Mouse (Mus musculus) liver, embryonic 15.5 days (tissue): ENCODE data around the gene Fbxl13. TPM values are rescaled to one million over a fixed set of nuclear protein-coding genes. Genes with fewer than 3 reads are reported as not detected.

Source experiments
- ATAC-seq: fragments of 200-750 bp; cut with Nextera tagmentation; 2 replicates; pipeline ENCODE4 v1.8.0; 2017; ENCODE audit warnings: moderate number of reproducible peaks, mild to moderate bottlenecking, moderate library complexity; ENCODE audit not compliant: insufficient read depth
- H3K27ac ChIP-seq: fragments of 300-500 bp; sonication (generic); replicated peaks from 2 replicates; pipeline ENCODE4 v1.5.1; 2015; ENCODE audit warnings: mild to moderate bottlenecking, inconsistent platforms
- H3K27me3 ChIP-seq: fragments of 300-500 bp; sonication (generic); 2 replicates; pipeline ENCODE4 v1.6.1; 2015; ENCODE audit warnings: mild to moderate bottlenecking, inconsistent platforms
- H3K36me3 ChIP-seq: fragments of 300-500 bp; sonication (generic); replicated peaks from 2 replicates; pipeline ENCODE4 v1.6.1; 2015; ENCODE audit warnings: moderate library complexity, mild to moderate bottlenecking, inconsistent platforms
- H3K4me1 ChIP-seq: fragments of 300-500 bp; sonication (generic); replicated peaks from 2 replicates; pipeline ENCODE4 v1.6.1; 2015; ENCODE audit warnings: inconsistent platforms
- H3K4me2 ChIP-seq: fragments of 300-500 bp; sonication (generic); 2 replicates; pipeline ENCODE4 v1.6.1; 2015; ENCODE audit warnings: moderate library complexity, mild to moderate bottlenecking, inconsistent platforms
- H3K4me3 ChIP-seq: fragments of 300-500 bp; sonication (generic); replicated peaks from 2 replicates; pipeline ENCODE4 v1.5.1; 2015; ENCODE audit warnings: mild to moderate bottlenecking, inconsistent platforms
- H3K9ac ChIP-seq: fragments of 300-500 bp; sonication (generic); 2 replicates; pipeline ENCODE4 v1.6.1; 2015; ENCODE audit warnings: moderate library complexity, mild to moderate bottlenecking, inconsistent platforms
- H3K9me3 ChIP-seq: fragments of 300-500 bp; sonication (generic); replicated peaks from 2 replicates; pipeline ENCODE4 v1.6.1; 2016; ENCODE audit warnings: inconsistent platforms
- WGBS: fragments of 180-500 bp; shearing (Covaris S2); methylation state at CpG from one replicate; pipeline ENCODE4 v1.1.7; 2015; ENCODE audit warnings: mixed read lengths; ENCODE audit not compliant: insufficient replicate concordance; 5-methylcytosine and 5-hydroxymethylcytosine counted together
- polyA plus RNA-seq: library from polyadenylated mRNA; unstranded; fragments of >200 nt; fragmentation: Nextera tagmentation; extraction: Ambion mirVana; gene quantifications from 2 replicates; pipeline ENCODE4 v1.2.1, GENCODE M21; 2015

Gene Fbxl13
- polyA plus RNA-seq = 0.08 and 0.16 TPM in 2 replicates

DNA sequence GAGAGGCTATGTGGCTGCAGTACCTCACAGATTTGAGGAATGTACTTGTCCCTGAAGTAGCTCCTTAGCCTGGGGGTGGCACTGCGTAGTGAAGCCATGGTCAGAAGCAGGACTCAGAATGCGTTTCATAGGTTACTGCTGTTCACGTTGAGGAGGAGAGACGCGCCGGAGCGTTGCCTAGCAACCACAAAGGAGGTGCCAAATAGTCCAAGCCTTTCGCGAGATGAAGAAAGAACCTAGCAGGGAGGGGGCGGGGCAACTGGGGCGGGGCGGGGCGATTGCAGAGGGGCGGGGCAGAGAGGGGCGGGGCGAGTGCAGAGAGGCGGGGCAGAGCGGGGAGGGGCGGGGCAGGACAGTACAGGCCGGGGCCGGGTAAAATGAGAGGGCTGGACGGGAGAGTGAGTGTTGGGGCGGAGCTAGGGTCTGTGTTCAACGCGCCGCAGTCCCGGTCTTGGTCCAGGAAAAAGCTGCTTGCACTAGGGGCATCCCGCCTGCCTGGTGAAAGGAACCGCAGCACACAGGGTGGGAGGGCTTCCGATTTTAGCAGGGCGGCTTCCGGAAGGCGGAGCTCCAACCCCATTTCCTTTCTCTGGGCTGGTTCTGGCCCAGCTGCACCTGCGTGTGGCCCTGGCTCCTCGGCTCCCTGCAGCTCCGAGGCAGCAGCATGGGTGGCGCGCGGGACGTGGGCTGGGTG is at the start of gene Fbxl13, which contains the start of gene Armc10:
TSS of gene Fbxl13 (minus strand) at position 196 of the 694 bp plus-strand sequence.
TSS of gene Armc10 (plus strand) at position 375 of the 694 bp plus-strand sequence.
- H3K4me2 ChIP-seq = peak within 1 kb of the TSS; percentile 97
- H3K36me3 ChIP-seq = peaks cover 20% of the 10 kb centered on the region
- H3K4me3 ChIP-seq = peak within 1 kb of the TSS; percentile 73
- 1% methylated on average over 39 of the region's 40 CpGs for WGBS
- ATAC-seq = peak; percentile 96
- peak within 1 kb of the TSS; percentile 73 for H3K9ac ChIP-seq
- peak within 1 kb of the TSS; percentile 81 for H3K27ac ChIP-seq
- peaks cover 29% of the 10 kb centered on the region for H3K27me3 ChIP-seq
- H3K4me1 ChIP-seq = peaks cover 24% of the 10 kb centered on the region
- no peaks in the 10 kb centered on the region for H3K9me3 ChIP-seq

DNA sequence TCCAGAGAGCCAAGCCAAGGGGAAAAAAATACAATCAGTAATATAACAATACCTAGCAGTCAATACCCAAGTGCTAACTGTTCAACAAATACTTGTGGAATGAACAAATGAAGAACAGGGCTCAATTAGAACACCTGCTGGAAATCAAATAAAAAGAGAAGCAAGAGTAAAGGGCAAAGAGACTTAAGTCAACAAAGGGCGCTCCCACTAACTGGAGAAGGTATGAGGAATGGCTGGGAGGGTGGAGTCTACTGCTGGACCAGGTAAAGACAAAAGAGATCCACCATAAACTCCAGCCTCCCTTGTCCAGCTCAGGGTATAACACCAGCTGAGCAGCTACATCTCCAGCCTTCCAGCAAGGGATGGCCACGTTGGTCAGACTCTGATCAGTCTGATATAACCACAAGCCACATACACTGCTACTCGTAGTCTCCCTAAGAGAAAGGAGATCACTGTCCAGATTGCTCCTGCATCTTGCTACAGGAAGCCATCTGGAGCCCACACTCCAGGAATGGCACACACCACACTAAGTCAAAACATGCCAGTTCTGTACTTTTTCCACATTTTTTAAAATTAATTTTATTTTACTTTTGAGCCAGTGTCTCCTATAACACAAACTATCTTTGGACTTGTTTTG is 49.5 kb upstream of the Fbxl13 start:
- Histone ChIP-seq H3K27ac (no peak overlapping the region), H3K36me3 (no peaks in the 10 kb centered on the region), H3K9ac (no peak overlapping the region), H3K4me1 (no peaks in the 10 kb centered on the region), H3K4me2 (no peak overlapping the region), H3K9me3 (no peaks in the 10 kb centered on the region), H3K27me3 (no peaks in the 10 kb centered on the region), H3K4me3 (no peak overlapping the region)
- ATAC-seq = no peak
- WGBS = 38% methylated on average over 3 of the region's 3 CpGs

DNA sequence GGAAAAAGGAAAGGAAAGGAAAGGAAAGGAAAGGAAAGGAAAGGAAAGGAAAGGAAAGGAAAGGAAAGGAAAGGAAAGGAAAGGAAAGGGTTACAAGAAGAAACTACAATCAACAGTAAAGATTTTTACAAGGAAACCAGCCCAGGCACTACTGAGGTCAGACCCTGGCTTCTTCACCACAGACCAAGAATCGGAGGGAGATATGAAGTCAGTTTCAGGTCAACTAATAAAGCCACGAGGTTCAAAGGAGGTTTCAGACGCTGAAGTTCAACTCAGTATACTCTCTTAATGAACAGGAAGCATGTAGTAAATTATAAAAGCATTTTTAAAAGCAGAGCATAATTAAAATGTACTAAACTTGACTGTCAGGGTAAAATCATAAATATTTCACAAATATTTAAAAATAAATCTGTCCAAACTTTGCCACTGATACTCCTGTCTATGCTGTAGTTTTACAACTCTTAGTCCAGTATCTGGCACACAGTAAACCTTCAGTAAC is 48.0 kb upstream of the Fbxl13 start:
- H3K9me3 ChIP-seq = no peaks in the 10 kb centered on the region
- 36% methylated on average over 3 of the region's 3 CpGs for WGBS
- no peak overlapping the region for H3K4me3 ChIP-seq
- no peak overlapping the region for H3K9ac ChIP-seq
- no peak overlapping the region for H3K4me2 ChIP-seq
- H3K36me3 ChIP-seq = no peaks in the 10 kb centered on the region
- no peaks in the 10 kb centered on the region for H3K4me1 ChIP-seq
- H3K27me3 ChIP-seq = no peaks in the 10 kb centered on the region
- H3K27ac ChIP-seq = no peak overlapping the region
- no peak for ATAC-seq

DNA sequence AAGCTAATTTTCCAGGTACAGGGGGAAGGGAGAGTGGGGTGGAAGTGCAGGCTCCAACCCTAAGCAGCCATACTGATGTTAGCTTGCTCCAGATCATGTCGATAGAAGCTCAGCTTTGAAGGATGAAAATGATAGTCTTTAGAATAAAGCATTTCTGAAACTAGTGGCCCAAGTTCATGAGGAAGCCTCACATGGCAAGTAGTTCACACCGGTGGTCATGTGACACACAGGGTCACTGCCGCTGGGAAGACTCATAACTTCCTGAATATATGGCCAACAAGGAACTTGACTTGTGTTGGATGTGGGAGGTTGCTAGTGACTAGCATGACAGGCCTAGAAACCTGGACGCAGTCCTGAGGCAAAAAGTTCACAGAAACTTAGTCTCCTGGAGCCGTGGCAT is 46.8 kb upstream of the Fbxl13 start:
- no peaks in the 10 kb centered on the region for H3K36me3 ChIP-seq
- H3K4me2 ChIP-seq = no peak overlapping the region
- no peak for ATAC-seq
- H3K9ac ChIP-seq = no peak overlapping the region
- WGBS = 75% methylated on average over 5 of the region's 5 CpGs
- no peaks in the 10 kb centered on the region for H3K9me3 ChIP-seq
- H3K27me3 ChIP-seq = no peaks in the 10 kb centered on the region
- H3K27ac ChIP-seq = no peak overlapping the region
- H3K4me3 ChIP-seq = no peak overlapping the region
- H3K4me1 ChIP-seq = no peaks in the 10 kb centered on the region

DNA sequence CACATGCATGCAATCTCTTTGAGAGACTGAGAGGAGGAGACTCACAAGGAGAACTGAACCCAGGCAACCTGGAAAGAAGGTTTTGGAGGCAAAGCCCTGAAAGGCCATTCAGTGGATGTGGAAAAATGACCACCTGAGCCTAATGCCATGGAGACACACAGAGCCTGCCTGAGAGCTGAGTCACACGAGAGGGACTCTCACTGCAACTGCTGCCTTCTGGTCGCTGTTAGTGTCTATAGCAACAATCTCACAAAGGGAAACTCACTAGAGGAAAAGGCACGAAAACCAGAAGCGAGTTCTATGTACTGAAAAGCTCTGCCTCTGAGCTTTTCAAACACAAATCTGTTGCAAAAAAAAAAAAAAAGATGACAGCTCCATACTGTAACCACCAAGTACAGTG is 41.6 kb upstream of the Fbxl13 start:
- Histone ChIP-seq H3K36me3 (no peaks in the 10 kb centered on the region), H3K27me3 (no peaks in the 10 kb centered on the region), H3K9me3 (no peaks in the 10 kb centered on the region), H3K9ac (no peak overlapping the region), H3K4me3 (no peak overlapping the region), H3K4me1 (0 out of 2 replicates have a peak, but pooled peaks cover 4% of the 10 kb centered on the region), H3K4me2 (no peak overlapping the region), H3K27ac (no peak overlapping the region)
- no peak for ATAC-seq
- 21% methylated on average over 4 of the region's 4 CpGs for WGBS

DNA sequence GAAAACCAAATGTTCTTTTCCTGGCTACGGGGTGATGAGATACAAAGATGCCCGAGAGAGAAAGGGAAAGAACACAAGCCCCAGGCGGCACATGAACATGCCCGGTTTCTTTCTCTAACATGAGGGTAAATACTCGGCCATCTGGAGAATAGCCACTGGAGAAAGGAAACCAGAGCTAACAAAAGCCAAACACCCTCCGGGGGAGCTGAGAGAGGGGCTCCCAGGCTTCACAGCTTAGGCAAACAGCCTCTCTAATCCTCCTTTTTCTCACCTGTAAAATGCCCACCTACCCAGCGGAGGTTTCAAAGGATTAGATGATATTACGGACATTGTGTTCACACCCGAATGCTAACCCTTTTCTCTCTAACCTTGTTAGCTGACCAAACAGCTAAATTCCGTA is 39.6 kb upstream of the Fbxl13 start:
- H3K27ac ChIP-seq = no peak overlapping the region
- H3K4me1 ChIP-seq = 0 out of 2 replicates have a peak, but pooled peaks cover 4% of the 10 kb centered on the region
- no peaks in the 10 kb centered on the region for H3K9me3 ChIP-seq
- H3K9ac ChIP-seq = no peak overlapping the region
- ATAC-seq = no peak
- H3K4me3 ChIP-seq = no peak overlapping the region
- 60% methylated on average over 10 of the region's 10 CpGs for WGBS
- H3K36me3 ChIP-seq = no peaks in the 10 kb centered on the region
- no peak overlapping the region for H3K4me2 ChIP-seq
- no peaks in the 10 kb centered on the region for H3K27me3 ChIP-seq

DNA sequence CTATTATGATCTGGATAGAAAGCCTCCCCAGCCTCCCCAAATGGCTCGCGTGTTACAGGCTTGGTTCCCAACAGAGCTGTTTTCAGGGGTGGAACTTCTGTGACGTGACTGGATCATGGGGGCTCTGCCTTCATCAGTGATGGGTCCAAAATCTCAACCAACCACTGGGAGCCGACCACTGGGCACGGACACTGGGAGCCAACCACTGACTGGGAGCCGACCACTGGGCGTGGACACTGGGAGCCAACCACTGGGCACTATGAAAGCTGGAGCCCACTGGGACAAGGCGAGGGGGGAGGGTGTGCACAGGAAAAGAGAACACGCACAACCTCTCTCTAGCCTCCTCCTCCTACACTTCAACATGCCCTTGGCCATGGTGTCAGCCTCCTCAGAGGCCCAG is 38.4 kb upstream of the Fbxl13 start:
- no peak overlapping the region for H3K4me2 ChIP-seq
- 78% methylated on average over 9 of the region's 9 CpGs for WGBS
- no peak overlapping the region for H3K9ac ChIP-seq
- no peaks in the 10 kb centered on the region for H3K9me3 ChIP-seq
- H3K36me3 ChIP-seq = no peaks in the 10 kb centered on the region
- H3K27ac ChIP-seq = no peak overlapping the region
- H3K4me3 ChIP-seq = no peak overlapping the region
- ATAC-seq = no peak
- H3K27me3 ChIP-seq = no peaks in the 10 kb centered on the region
- H3K4me1 ChIP-seq = 0 out of 2 replicates have a peak, but pooled peaks cover 4% of the 10 kb centered on the region

DNA sequence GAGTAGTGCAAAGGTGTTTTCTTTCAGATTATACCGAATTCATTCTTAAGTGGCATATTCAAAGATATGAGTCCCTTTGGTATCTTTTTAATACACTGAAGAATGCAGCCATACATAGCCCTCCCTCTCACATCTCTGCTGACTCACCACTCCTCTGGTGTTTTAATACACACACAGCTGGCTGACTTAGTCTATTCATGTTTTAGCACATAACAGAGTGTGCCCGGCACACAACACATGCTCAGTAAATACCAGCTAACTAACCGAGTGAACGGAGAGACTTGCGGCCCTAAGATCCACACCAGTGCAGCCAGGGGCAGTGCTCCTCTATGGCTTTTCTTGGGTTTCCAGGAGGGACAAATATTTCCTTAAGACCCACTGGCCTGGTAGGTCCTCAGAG is 35.5 kb upstream of the Fbxl13 start:
- H3K4me3 ChIP-seq = no peak overlapping the region
- no peak for ATAC-seq
- 0 out of 2 replicates have a peak, but pooled peaks cover 3% of the 10 kb centered on the region for H3K36me3 ChIP-seq
- H3K4me1 ChIP-seq = no peaks in the 10 kb centered on the region
- no peak overlapping the region for H3K27ac ChIP-seq
- no peaks in the 10 kb centered on the region for H3K9me3 ChIP-seq
- H3K27me3 ChIP-seq = no peaks in the 10 kb centered on the region
- no peak overlapping the region for H3K9ac ChIP-seq
- H3K4me2 ChIP-seq = no peak overlapping the region
- 70% methylated on average over 5 of the region's 5 CpGs for WGBS

DNA sequence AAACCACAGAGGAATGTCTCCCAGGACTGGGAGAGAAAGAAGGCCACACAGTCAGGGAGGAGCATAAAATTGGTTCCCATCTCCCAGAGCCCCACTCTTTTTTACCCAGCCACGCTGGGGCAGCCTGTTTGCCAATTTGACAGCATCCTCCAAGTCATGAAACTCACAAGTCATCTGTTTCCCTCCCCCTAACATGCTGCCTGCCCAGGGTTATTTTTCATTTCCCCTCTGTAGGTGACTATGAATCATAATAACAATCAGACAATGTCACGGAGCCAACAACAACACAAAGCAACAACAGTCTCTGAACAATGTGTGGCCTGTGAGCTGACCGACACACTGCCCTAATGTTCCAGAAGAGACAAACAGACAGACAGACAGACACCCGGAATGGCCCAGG is 34.6 kb upstream of the Fbxl13 start:
- Histone ChIP-seq H3K36me3 (peaks cover 10% of the 10 kb centered on the region; the same call in 1 of the 2 replicates), H3K27me3 (no peaks in the 10 kb centered on the region), H3K9ac (no peak overlapping the region), H3K4me2 (no peak overlapping the region), H3K27ac (no peak overlapping the region), H3K4me3 (no peak overlapping the region), H3K9me3 (no peaks in the 10 kb centered on the region), H3K4me1 (no peaks in the 10 kb centered on the region)
- ATAC-seq = no peak
- WGBS = 65% methylated on average over 4 of the region's 4 CpGs

DNA sequence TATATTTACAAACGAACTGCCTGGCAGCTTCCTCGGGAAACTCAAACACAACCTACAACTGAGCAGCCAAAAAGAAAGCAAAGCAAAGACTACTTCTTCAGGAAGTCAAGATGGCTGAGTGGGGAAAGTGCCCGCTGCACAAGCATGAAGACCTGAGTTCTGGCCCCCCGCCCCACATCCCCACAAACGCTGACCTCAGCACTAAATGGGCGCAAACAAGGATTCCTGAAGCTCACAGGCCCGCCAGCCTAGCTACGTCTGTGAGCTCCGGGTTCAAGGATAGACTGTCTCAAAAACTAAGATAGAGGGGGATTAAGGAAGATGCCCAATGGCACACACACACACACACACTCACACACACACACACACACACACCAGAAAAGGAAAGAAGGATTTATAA is 32.9 kb upstream of the Fbxl13 start:
- Histone ChIP-seq H3K9me3 (no peaks in the 10 kb centered on the region), H3K27ac (no peak overlapping the region), H3K4me3 (no peak overlapping the region), H3K4me2 (no peak overlapping the region), H3K4me1 (peaks cover 5% of the 10 kb centered on the region; the same call in 1 of the 2 replicates), H3K27me3 (no peaks in the 10 kb centered on the region), H3K9ac (no peak overlapping the region), H3K36me3 (peaks cover 11% of the 10 kb centered on the region; the same call in 1 of the 2 replicates)
- WGBS = 82% methylated on average over 9 of the region's 9 CpGs
- no peak for ATAC-seq

DNA sequence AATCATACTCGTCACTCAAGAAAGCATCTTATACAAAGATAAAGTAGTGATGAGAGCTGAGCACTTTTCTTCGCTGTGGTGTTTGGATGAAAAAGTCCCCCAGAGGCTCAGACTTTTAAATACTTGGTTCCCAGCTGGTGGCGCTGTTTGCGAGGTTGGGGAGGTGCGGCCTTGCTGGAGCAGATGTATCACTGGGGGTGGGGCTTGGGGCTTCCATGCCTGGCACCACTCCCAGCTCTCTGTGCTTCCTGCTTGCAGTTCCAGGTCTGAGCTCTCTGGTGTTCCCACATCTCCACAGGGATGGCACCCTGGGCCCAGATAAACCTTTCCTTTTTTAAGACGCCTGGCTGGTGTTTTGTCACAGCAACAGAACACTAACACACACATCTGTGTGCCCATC is 32.5 kb upstream of the Fbxl13 start:
- WGBS = 83% methylated on average over 6 of the region's 6 CpGs
- Histone ChIP-seq H3K27ac (no peak overlapping the region), H3K36me3 (peaks cover 11% of the 10 kb centered on the region; the same call in 1 of the 2 replicates), H3K4me2 (no peak overlapping the region), H3K27me3 (no peaks in the 10 kb centered on the region), H3K4me3 (no peak overlapping the region), H3K9ac (no peak overlapping the region), H3K9me3 (no peaks in the 10 kb centered on the region), H3K4me1 (peaks cover 7% of the 10 kb centered on the region; the same call in 1 of the 2 replicates)
- ATAC-seq = no peak
